Mouse (Mus musculus) R1 (cell line): Measurements from ENCODE around the gene Olfr222.
A peak's percentile ranks its signal among the peaks of the same experiment; 100 is the strongest.
"Not testable (repeated sequence)": the region's sequence is repeated elsewhere in the genome, so short reads cannot be mapped to it uniquely, and the experiment has no call there.

Source experiments
- DNase-seq: peaks from one replicate; pipeline ENCODE4 v3.0.0-alpha.2; 2018; ENCODE audit warnings: low read depth, low spot score

The Olfr222 gene

GRCm38 (mm10) chr11:59576135-59576534 is at the start of gene Olfr222:
Gene Olfr222 (minus strand): TSS chr11:59576235.
- not testable (repeated sequence) for DNase-seq

GRCm38 (mm10) chr11:59624017-59624630 is 48.1 kb upstream of the Olfr222 start:
- DNase-seq = peak; percentile 48

GRCm38 (mm10) chr11:59622214-59622613 is 46.2 kb upstream of the Olfr222 start:
- no peak for DNase-seq

- DNase-seq = not testable (repeated sequence)
These were observed 41.0 kb upstream of the Olfr222 start for GRCm38 (mm10) chr11:59616986-59617385.

GRCm38 (mm10) chr11:59614120-59614519 is 38.1 kb upstream of the Olfr222 start:
- DNase-seq = peak; percentile 51

- no peak for DNase-seq
These were observed 35.6 kb upstream of the Olfr222 start for GRCm38 (mm10) chr11:59611646-59612045.

- DNase-seq = no peak
These were observed 26.3 kb upstream of the Olfr222 start for GRCm38 (mm10) chr11:59602287-59602686.

GRCm38 (mm10) chr11:59600872-59601271 is 24.8 kb upstream of the Olfr222 start:
- DNase-seq = peak; percentile 16

GRCm38 (mm10) chr11:59599211-59599610 is 23.2 kb upstream of the Olfr222 start:
- no peak for DNase-seq

GRCm38 (mm10) chr11:59596950-59597349 is 20.9 kb upstream of the Olfr222 start:
- no peak for DNase-seq

- no peak for DNase-seq
These were observed 20.1 kb upstream of the Olfr222 start for GRCm38 (mm10) chr11:59596091-59596490.

- no peak for DNase-seq
These were observed 17.2 kb upstream of the Olfr222 start, which contains the start of gene Olfr223 for GRCm38 (mm10) chr11:59593189-59593588. Gene Olfr223 (minus strand): TSS chr11:59593289.

GRCm38 (mm10) chr11:59589496-59589895 is 13.5 kb upstream of the Olfr222 start:
- no peak for DNase-seq

GRCm38 (mm10) chr11:59584539-59584938 is 8.5 kb upstream of the Olfr222 start:
- peak; percentile 35 for DNase-seq

- no peak for DNase-seq
These were observed 309 bp downstream of the Olfr222 start for GRCm38 (mm10) chr11:59575726-59576125.

- DNase-seq = peak; percentile 50
These were observed 6.7 kb downstream of the Olfr222 start for GRCm38 (mm10) chr11:59569306-59569705.

GRCm38 (mm10) chr11:59562837-59563236 is 13.2 kb downstream of the Olfr222 start:
- no peak for DNase-seq

- peak; percentile 69 for DNase-seq
These were observed 13.7 kb downstream of the Olfr222 start for GRCm38 (mm10) chr11:59562336-59562735.

- no peak for DNase-seq
These were observed 15.1 kb downstream of the Olfr222 start for GRCm38 (mm10) chr11:59560906-59561305.

- no peak for DNase-seq
These were observed 21.5 kb downstream of the Olfr222 start for GRCm38 (mm10) chr11:59554535-59554934.

GRCm38 (mm10) chr11:59554127-59554526 is 21.9 kb downstream of the Olfr222 start:
- no peak for DNase-seq

- peak; percentile 51 for DNase-seq
These were observed 32.0 kb downstream of the Olfr222 start for GRCm38 (mm10) chr11:59544005-59544404.

- no peak for DNase-seq
These were observed 32.7 kb downstream of the Olfr222 start for GRCm38 (mm10) chr11:59543376-59543775.

- no peak for DNase-seq
These were observed 33.6 kb downstream of the Olfr222 start for GRCm38 (mm10) chr11:59542442-59542841.
